Mouse (Mus musculus) bone marrow macrophage, adult 2 months (primary cell): ENCODE results near the gene Palld. TPM values are rescaled to one million over a fixed set of nuclear protein-coding genes. Genes with fewer than 3 reads are reported as not detected.

Source experiments
- H3K27ac ChIP-seq: 2 replicates; pipeline ENCODE4 v1.5.1; 2012; ENCODE audit warnings: low read depth, low read length; ENCODE audit not compliant: insufficient read depth
- H3K4me1 ChIP-seq: 2 replicates; pipeline ENCODE4 v1.6.1; 2012; ENCODE audit warnings: low read length; ENCODE audit not compliant: control insufficient read depth, insufficient read depth
- H3K4me3 ChIP-seq: 2 replicates; pipeline ENCODE4 v1.5.1; 2012; ENCODE audit warnings: mild to moderate bottlenecking, low read length, moderate library complexity; ENCODE audit not compliant: insufficient read depth
- CTCF ChIP-seq: IDR thresholded peaks from 2 replicates; pipeline ENCODE4 v1.5.1; 2012; ENCODE audit warnings: low read depth, mild to moderate bottlenecking, low read length, moderate library complexity
- POLR2A ChIP-seq: IDR thresholded peaks from 2 replicates; pipeline ENCODE4 v1.6.1; 2012; ENCODE audit warnings: mild to moderate bottlenecking, low read depth, low read length, borderline replicate concordance
- polyA plus RNA-seq: library from polyadenylated mRNA; stranded (reverse); fragments of >200 nt; gene quantifications from 2 replicates; pipeline ENCODE4 v1.2.4, GENCODE M21; 2012; ENCODE audit not compliant: missing spikeins, insufficient read depth, insufficient read length

Palld gene
- polyA plus RNA-seq, 1 experiment, result 6.4 TPM

DNA sequence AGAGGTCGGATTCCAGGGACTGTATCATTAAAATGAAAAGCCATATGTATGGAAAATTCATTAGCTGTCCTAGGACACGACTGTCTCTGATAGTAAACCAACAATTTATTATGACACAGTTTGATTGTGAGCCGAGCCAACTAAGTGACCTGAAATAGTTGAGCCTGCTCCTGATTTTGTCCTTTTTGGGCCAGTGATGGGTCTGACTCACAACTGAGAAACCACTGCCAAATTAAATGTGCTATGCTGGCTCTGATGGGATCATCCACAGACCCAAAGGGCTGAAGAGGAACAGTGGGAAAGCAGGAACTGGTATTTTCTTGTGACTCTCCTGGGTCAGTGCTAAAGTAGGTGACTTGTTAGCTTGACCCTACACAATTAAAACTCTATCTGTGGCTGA is 305.6 kb downstream of the Palld start:
- TF ChIP-seq CTCF (no peak), POLR2A (no peak)
- H3K4me3 ChIP-seq, result no peak overlapping the region
- no peak overlapping the region for H3K27ac ChIP-seq
- H3K4me1 ChIP-seq, result no peaks in the 10 kb centered on the region

DNA sequence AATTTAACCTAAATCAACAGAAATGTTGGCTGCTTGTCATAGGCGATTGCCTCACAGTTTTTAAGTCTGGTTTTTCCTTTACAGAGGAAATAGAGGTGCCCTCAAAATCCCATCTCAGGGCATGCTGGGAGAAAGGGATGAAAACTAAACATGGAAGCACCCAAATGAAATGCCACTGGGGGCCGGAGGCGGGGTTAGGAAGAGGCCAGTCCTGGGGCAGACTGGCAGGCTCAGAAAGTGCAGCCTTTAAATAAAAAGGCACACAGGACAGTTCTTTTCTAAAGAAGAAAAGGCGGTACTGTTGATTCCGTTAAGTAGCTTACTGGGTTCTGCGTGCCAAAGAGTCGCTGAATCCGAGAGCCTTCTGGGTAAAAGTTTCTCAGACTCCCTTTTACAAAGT is 311.0 kb downstream of the Palld start:
- no peak for TF ChIP-seq POLR2A
- TF ChIP-seq CTCF, result no peak
- Histone ChIP-seq H3K27ac (no peak overlapping the region), H3K4me3 (peak overlapping the region; percentile 66), H3K4me1 (peaks cover 4% of the 10 kb centered on the region)

DNA sequence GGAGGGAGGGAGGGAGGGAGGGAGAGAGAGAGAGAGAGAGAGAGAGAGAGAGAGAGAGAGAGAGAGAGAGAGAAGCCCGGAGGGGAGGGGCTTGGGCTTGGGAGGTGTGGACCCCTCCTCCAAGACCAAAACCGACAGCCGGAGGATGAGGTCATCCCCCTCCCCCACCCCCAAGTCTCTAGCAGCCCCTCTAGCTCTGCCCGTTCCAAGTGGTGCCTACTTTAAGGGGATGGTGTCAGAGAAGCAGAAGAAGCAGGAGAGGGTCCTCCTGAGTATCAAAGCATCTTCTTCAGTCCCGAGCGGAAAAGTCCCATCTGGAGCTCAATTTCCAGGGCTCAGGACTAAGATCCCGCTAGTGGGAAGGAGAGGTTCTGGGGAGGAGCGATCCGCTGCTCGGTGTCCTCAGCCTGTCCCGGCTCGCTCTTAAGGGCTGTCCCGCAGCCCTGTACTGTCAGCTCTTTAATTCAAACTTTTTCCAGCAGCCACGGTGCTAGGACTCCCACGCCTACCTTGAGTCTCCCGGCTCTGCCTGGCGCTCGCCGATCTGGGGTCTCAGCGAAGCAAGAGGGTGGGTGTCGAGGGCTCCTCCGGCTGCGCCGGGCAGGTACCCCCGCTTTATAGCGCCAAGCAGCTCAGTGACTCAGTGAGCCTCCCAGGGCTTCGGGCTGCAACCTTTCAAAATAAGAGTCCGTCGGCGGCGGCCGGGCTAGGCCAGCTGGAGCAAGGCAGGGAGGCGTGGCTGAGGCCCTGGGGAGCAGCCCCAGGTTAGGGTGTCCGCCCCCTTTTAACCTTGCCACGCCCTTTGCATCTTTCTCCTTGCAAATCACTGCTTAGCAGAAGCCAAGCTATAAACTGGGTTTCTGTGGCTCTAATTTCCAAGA is 311.7 kb downstream of the Palld start:
- Histone ChIP-seq H3K4me1 (peaks cover 8% of the 10 kb centered on the region), H3K27ac (no peak overlapping the region), H3K4me3 (peak overlapping the region; percentile 66)
- no peak for TF ChIP-seq POLR2A
- no peak for TF ChIP-seq CTCF

DNA sequence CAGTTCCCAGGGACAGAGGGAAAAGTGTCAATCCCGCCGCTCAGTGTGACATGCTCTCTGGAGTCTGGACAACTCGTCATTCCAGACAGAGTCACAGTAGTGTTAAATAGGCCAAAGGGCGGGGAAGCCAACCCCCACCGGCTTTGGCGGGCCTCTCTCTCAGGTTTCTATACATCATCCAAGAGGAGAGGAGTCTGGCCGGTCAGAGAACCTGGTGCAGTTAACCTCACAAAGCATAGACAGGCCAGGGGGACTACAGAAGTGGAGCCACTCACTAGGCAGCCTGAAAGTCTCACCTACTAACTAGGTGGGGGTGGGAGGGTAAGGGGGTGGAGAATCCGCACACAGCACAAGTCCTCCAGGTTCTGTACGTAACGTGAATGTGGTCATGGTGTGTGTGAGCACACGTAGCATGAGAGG is 312.5 kb downstream of the Palld start:
- no peak overlapping the region for H3K27ac ChIP-seq
- H3K4me1 ChIP-seq, result peaks cover 12% of the 10 kb centered on the region
- TF ChIP-seq POLR2A, result no peak
- H3K4me3 ChIP-seq, result no peak overlapping the region

DNA sequence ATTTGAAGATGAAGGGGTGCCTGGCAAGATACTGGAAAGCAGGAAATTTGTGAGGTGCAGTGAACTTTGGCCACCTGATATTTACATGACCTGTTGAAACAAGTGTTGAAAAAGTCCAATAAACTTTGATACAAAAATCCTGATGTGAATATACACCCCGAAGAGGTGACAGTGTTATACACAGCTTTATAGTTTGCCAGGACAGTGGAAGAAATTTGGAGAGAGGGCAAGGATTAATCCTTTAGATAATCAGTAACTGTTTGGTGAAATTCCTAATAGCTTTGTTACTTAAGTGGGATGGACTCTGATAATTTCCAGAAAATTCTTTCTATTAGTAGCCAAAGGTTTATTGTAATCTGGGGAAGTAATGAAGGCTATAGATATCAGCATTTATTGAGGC is 314.2 kb downstream of the Palld start:
- no peak for TF ChIP-seq POLR2A
- peaks cover 18% of the 10 kb centered on the region for H3K4me1 ChIP-seq
- H3K4me3 ChIP-seq, result no peak overlapping the region
- H3K27ac ChIP-seq, result no peak overlapping the region

DNA sequence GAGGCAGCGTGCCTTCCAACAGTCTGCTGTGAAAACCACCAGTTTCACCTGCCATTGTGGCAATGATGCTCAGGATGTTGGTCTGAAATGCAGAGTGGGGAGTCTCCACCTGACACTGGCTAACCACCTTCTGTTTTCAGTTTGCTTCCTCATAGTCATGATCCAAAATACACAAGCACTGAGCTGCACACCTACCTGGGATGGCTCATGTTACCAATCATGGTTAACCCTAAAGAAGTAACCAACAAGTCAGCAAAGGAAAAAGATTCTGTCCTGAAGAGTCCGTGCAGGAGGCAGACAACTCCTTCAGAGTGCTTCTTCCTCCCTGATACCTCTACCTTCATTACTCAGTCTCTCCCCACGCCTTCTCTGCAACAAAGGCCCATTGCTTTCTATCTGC is 314.8 kb downstream of the Palld start:
- H3K4me3 ChIP-seq, result no peak overlapping the region
- H3K4me1 ChIP-seq, result peaks cover 18% of the 10 kb centered on the region
- no peak overlapping the region for H3K27ac ChIP-seq

DNA sequence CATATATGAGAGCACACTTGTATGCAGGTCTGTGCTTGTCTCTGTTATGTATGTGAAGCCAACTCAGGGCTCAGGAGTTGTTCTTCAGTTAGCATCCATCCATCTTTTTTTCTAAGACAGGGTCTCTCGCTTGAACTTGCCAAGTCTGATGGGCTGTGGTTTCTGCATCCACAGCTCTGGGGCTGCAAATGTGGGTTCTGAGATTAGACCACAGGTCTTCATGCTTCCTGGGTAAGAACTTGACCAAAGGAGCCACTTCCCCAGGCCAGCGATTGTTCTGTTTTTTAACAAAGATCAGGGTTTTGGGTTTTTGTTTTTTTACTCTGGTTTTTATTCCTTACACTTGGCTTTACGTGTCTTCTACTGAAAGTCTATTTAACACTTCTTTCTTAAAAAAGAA is 316.0 kb downstream of the Palld start:
- Histone ChIP-seq H3K27ac (no peak overlapping the region), H3K4me1 (peaks cover 18% of the 10 kb centered on the region), H3K4me3 (no peak overlapping the region)
- no peak for TF ChIP-seq CTCF
- no peak for TF ChIP-seq POLR2A

More for the DNA sequence above, 314.8 kb downstream of the Palld start:
- no peak for TF ChIP-seq POLR2A
- TF ChIP-seq CTCF, result no peak

DNA sequence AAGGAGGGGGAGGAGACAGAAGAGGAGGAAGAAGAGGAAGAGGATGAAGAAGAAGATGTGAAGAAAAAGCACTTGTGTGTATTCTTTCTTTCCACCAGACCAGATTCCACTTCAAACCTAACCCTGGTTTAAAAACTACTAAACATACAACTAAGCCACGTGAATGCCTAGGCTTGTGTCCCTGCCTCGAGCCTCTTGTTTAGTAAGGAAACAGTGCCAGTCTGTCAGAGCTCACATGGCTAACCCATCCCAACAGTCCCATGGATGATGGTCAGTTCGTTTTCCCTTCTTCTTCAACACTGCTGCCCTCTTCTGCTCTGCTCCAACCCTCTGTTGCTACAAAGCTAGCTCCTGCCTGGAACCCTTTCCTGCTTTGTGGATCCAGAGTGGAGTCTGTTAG is 316.7 kb downstream of the Palld start:
- H3K27ac ChIP-seq, result no peak overlapping the region
- TF ChIP-seq POLR2A (no peak), CTCF (no peak)
- H3K4me1 ChIP-seq, result peaks cover 15% of the 10 kb centered on the region
- H3K4me3 ChIP-seq, result no peak overlapping the region

DNA sequence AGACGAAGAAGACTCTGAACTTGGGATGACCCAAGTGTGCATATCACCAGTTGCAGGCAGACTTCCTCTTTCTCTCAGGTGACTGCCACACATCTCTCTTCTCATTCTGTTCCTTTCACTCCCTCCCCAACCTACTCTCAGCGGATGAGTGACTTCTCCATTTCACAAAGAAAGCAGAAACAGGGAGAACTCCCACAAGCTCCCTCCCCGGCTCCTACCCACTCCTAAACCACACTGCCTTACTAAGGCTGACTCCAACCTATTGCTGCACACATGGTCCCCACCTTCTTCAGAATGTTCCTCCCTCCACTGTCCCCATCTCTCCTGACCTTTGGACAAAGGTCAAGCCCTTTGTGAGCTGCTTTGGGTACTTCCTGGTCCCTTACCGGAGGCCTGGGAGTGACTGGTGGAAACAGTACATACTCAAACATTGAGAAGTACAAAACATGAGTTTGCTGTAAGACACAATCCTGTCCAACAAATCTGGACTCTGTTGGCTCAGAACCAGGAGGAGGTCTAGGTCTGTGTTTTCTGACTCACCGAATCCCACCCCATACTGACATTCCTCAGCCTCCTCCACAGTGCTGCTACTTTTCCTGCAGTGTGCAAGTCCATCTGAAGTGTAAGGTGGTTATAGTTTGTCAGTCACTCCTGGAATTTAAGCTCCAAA is 317.6 kb downstream of the Palld start:
- no peak for TF ChIP-seq POLR2A
- no peak for TF ChIP-seq CTCF
- no peak overlapping the region for H3K27ac ChIP-seq
- no peak overlapping the region for H3K4me3 ChIP-seq
- peaks cover 15% of the 10 kb centered on the region for H3K4me1 ChIP-seq

DNA sequence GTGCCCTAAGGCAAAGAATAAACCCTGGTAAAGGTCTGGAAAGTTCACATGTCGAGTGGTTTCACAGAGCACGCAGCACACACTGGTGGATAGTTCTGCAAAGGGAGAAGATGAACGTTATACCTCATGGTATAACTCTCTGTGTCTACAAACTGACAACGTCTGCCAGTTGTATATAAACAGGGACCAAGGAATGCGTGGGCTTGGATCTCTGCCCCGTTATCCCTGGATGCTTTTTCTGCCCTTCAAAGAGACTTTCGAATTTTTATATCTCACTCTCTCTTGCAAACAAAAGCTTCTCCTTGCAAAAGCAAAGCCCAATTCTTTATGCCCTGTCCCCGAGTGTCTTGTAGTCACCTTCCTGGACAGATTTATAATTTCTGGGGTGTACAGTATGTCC is 319.9 kb downstream of the Palld start:
- Histone ChIP-seq H3K4me3 (no peak overlapping the region), H3K4me1 (peaks cover 21% of the 10 kb centered on the region), H3K27ac (no peak overlapping the region)
- no peak for TF ChIP-seq CTCF
- TF ChIP-seq POLR2A, result no peak

DNA sequence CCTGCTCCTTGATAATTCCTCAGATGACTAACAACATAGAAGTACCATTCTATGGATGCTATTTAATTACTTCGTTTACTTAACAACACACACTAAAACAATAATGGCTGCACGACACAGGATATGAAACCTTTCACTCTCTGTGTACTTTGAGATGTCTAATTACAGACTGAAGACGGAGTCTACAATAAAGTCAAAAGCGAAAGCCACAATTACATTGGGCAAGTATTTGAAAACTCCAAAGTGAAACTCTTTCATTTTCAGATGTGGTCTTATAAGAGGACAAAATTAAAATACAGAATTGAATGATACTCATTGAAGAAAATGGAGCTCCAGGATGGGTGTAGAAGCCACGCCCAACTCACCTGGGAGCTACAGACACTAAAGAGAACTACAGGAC is 321.2 kb downstream of the Palld start:
- H3K4me3 ChIP-seq, result no peak overlapping the region
- no peak overlapping the region for H3K27ac ChIP-seq
- TF ChIP-seq CTCF (no peak), POLR2A (no peak)
- peaks cover 18% of the 10 kb centered on the region for H3K4me1 ChIP-seq
